Comparison of ENCODE assay signal across 29 mouse cellular contexts in the genomic region with DNA sequence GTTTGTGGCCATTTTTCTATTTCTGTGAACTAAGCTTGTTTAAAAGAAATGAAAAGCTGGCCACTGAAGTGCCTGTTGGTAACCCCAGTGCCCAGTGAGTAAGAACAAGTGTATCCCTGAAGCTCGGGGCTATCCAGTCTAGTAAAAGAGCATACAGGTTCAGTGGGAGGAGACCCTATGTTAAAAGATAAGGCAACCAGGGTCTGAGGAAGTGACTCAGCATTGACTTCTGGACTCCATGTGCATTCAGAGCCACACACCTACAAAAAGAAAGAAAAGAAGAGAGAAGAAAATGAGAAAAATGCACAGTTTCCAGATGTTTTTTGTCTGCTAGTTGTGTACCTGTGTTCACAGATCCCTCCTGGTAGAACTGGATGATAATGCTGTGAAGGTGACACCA. TPM values are rescaled to one million over a fixed set of nuclear protein-coding genes. Genes with fewer than 3 reads are reported as not detected.
DNase-seq lines count a peak whose midpoint lies in the region; ATAC-seq and TF ChIP-seq lines count a peak whose summit lies in the region.
"Had no signal": no experiment of that assay in that cellular context is flagged by ENCODE, and none has a peak within 500 bp of the region (broad histone marks: within the 10 kb centered on the region; RNA-seq: fewer than 3 reads in every experiment).

No protein-coding gene starts in this region.

- 10% methylated on average over 1 of the region's 1 CpGs for WGBS in liver, embryonic 12.5 days (ENCODE audit: insufficient replicate concordance)
- 49% methylated on average over 1 of the region's 1 CpGs for WGBS in liver, postnatal 0 days (ENCODE audit: insufficient replicate concordance)
- WGBS in liver, embryonic 13.5 days (ENCODE audit: insufficient replicate concordance): 16% methylated on average over 1 of the region's 1 CpGs
- 87% methylated on average over 1 of the region's 1 CpGs for WGBS in midbrain, embryonic 15.5 days

- no peaks in the 10 kb centered on the region for H3K27me3 ChIP-seq in liver, embryonic 12.5 days (replicated peaks)
- no peaks in the 10 kb centered on the region for H3K27me3 ChIP-seq in liver, postnatal 0 days (ENCODE audit: insufficient read depth, low read length)
- no peaks in the 10 kb centered on the region for H3K27me3 ChIP-seq in MEL (ENCODE audit: control insufficient read depth in 1 of 2, insufficient read depth in 2 of 2, low read length in 2 of 2)
- H3K27me3 ChIP-seq in liver, embryonic 13.5 days: no peaks in the 10 kb centered on the region
- no peaks in the 10 kb centered on the region for H3K27me3 ChIP-seq in midbrain, embryonic 15.5 days (replicated peaks)
- H3K27me3 ChIP-seq: embryonic facial prominence, embryonic 13.5 days; forebrain, embryonic 13.5 days; hindbrain, embryonic 13.5 days; intestine, embryonic 15.5 days had no signal

- H3K9ac ChIP-seq in liver, embryonic 12.5 days: no peak overlapping the region
- H3K9ac ChIP-seq in liver, postnatal 0 days (replicated peaks): no peak overlapping the region
- no peak overlapping the region for H3K9ac ChIP-seq in MEL (ENCODE audit: control insufficient read depth, low read depth, low read length, poor library complexity, severe bottlenecking)
- H3K9ac ChIP-seq in liver, embryonic 13.5 days: no peak overlapping the region
- H3K9ac ChIP-seq in midbrain, embryonic 15.5 days: no peak overlapping the region
- H3K9ac ChIP-seq: embryonic facial prominence, embryonic 13.5 days; forebrain, embryonic 13.5 days; hindbrain, embryonic 13.5 days; intestine, embryonic 15.5 days had no signal

- no peak overlapping the region for H3K4me3 ChIP-seq in liver, embryonic 12.5 days
- no peak overlapping the region for H3K4me3 ChIP-seq in liver, postnatal 0 days (ENCODE audit: low read depth, low read length)
- no peak overlapping the region for H3K4me3 ChIP-seq in MEL (ENCODE audit: control insufficient read depth in 1 of 2, insufficient read depth in 1 of 2, low read depth in 2 of 2, low read length in 2 of 2)
- H3K4me3 ChIP-seq in liver, embryonic 13.5 days (replicated peaks): no peak overlapping the region
- H3K4me3 ChIP-seq in midbrain, embryonic 15.5 days: no peak overlapping the region
- H3K4me3 ChIP-seq: embryonic facial prominence, embryonic 10.5 days; embryonic facial prominence, embryonic 13.5 days; forebrain, embryonic 10.5 days; forebrain, embryonic 13.5 days; heart, adult 2 months; heart, embryonic 10.5 days; hindbrain, embryonic 10.5 days; hindbrain, embryonic 13.5 days; intestine, embryonic 15.5 days had no signal

- H3K4me1 ChIP-seq in liver, embryonic 12.5 days: peaks cover 9% of the 10 kb centered on the region
- no peaks in the 10 kb centered on the region for H3K4me1 ChIP-seq in liver, postnatal 0 days (ENCODE audit: insufficient read depth)
- H3K4me1 ChIP-seq in MEL (ENCODE audit: control insufficient read depth in 1 of 2, insufficient read depth in 2 of 2, low read length in 2 of 2): peaks cover 3 to 7% of the 10 kb centered on the region in 2 experiments
- peaks cover 5% of the 10 kb centered on the region for H3K4me1 ChIP-seq in liver, embryonic 13.5 days (replicated peaks)
- H3K4me1 ChIP-seq in midbrain, embryonic 15.5 days: no peaks in the 10 kb centered on the region
- H3K4me1 ChIP-seq: embryonic facial prominence, embryonic 10.5 days; embryonic facial prominence, embryonic 13.5 days; forebrain, embryonic 10.5 days; forebrain, embryonic 13.5 days; heart, embryonic 10.5 days; hindbrain, embryonic 10.5 days; hindbrain, embryonic 13.5 days; intestine, embryonic 15.5 days had no signal

- no peak for TF ChIP-seq CTCF in liver, postnatal 0 days (IDR thresholded peaks at IDR 0.05; ENCODE audit: low read depth)
- TF ChIP-seq CTCF in MEL (IDR thresholded peaks at IDR 0.05 in 2 of 3, conservative IDR thresholded peaks at IDR 0.05 in 1 of 3; ENCODE audit: control insufficient read depth in 1 of 3, insufficient read depth in 1 of 3, low read depth in 2 of 3, low read length in 3 of 3, poor library complexity in 1 of 3, severe bottlenecking in 1 of 3): no peak

- no peak for TF ChIP-seq POLR2A in MEL (IDR thresholded peaks at IDR 0.05; ENCODE audit: control insufficient read depth in 1 of 2, insufficient read depth in 1 of 2, low read depth in 1 of 2, low read length in 2 of 2, poor library complexity in 1 of 2)

- H3K4me2 ChIP-seq in liver, embryonic 12.5 days: no peak overlapping the region
- no peak overlapping the region for H3K4me2 ChIP-seq in liver, postnatal 0 days (ENCODE audit: low read depth, low read length)
- H3K4me2 ChIP-seq in liver, embryonic 13.5 days: no peak overlapping the region
- no peak overlapping the region for H3K4me2 ChIP-seq in midbrain, embryonic 15.5 days
- H3K4me2 ChIP-seq: embryonic facial prominence, embryonic 13.5 days; forebrain, embryonic 13.5 days; hindbrain, embryonic 13.5 days; intestine, embryonic 15.5 days had no signal

- H3K79me2 ChIP-seq in MEL (ENCODE audit: control insufficient read depth, insufficient read depth, low read length, poor library complexity): no peaks in the 10 kb centered on the region

- peaks cover 58% of the 10 kb centered on the region for H3K36me3 ChIP-seq in liver, embryonic 12.5 days
- H3K36me3 ChIP-seq in liver, postnatal 0 days (replicated peaks; ENCODE audit: insufficient read depth, low read length): peaks cover 31% of the 10 kb centered on the region
- peaks cover 16 to 25% of the 10 kb centered on the region in 2 experiments for H3K36me3 ChIP-seq in MEL (ENCODE audit: control insufficient read depth in 1 of 2, insufficient read depth in 2 of 2, low read length in 2 of 2)
- peaks cover 36% of the 10 kb centered on the region for H3K36me3 ChIP-seq in liver, embryonic 13.5 days
- peaks cover 29% of the 10 kb centered on the region for H3K36me3 ChIP-seq in midbrain, embryonic 15.5 days (replicated peaks)
- H3K36me3 ChIP-seq: intestine, embryonic 15.5 days had no signal

- TF ChIP-seq EP300 in liver, postnatal 0 days (IDR thresholded peaks at IDR 0.05; ENCODE audit: low read depth): no peak
- peak; percentile 50 to 69; a peak in 3 of 4 replicates for TF ChIP-seq EP300 in MEL (IDR thresholded peaks at IDR 0.05; ENCODE audit: low read depth in 1 of 2, low read length in 2 of 2)

- H3K27ac ChIP-seq in liver, embryonic 12.5 days: no peak overlapping the region
- no peak overlapping the region for H3K27ac ChIP-seq in liver, postnatal 0 days (ENCODE audit: low read depth)
- peak overlapping the region; percentile 63 for H3K27ac ChIP-seq in MEL (ENCODE audit: control insufficient read depth, low read depth, low read length)
- H3K27ac ChIP-seq in liver, embryonic 13.5 days: no peak overlapping the region
- H3K27ac ChIP-seq in midbrain, embryonic 15.5 days: no peak overlapping the region
- H3K27ac ChIP-seq: embryonic facial prominence, embryonic 10.5 days; embryonic facial prominence, embryonic 13.5 days; forebrain, embryonic 10.5 days; forebrain, embryonic 13.5 days; heart, adult 2 months; heart, embryonic 10.5 days; hindbrain, embryonic 10.5 days; hindbrain, embryonic 13.5 days; intestine, embryonic 15.5 days had no signal

- ATAC-seq in liver, embryonic 12.5 days: peak; percentile 73
- no peak for ATAC-seq in liver, postnatal 0 days
- peak; percentile 76 for ATAC-seq in liver, embryonic 13.5 days (ENCODE audit: low read depth)
- ATAC-seq in midbrain, embryonic 15.5 days (replicated peaks): no peak
- ATAC-seq: activated CD4-positive, CD25-positive, alpha-beta regulatory T cell, adult 4 months; forebrain, embryonic 13.5 days; forebrain, embryonic 16.5 days; hindbrain, embryonic 16.5 days; intestine, embryonic 15.5 days had no signal

- no peak for DNase-seq in liver, postnatal 0 days
- DNase-seq in MEL (ENCODE audit: low read depth, low spot score): peak; percentile 69
- DNase-seq in liver, embryonic 13.5 days: no peak
- DNase-seq in cerebellum, postnatal 4 days (ENCODE audit: low spot score in 2 of 2): no peak
- DNase-seq: adrenal gland, postnatal 10 days; adrenal gland, postnatal 36 days; cerebellum, adult 11 months; cerebellum, adult 2 months; cerebellum, adult 9-11 months; cerebellum, postnatal 25 days; embryo, embryonic 11 days; gastrocnemius, postnatal 10 days; gastrocnemius, postnatal 36 days; heart, adult 2 months; heart, postnatal 36 days had no signal

- H3K9me3 ChIP-seq in liver, embryonic 12.5 days (replicated peaks): peaks cover 4% of the 10 kb centered on the region; the same call in 1 of the 2 replicates
- no peaks in the 10 kb centered on the region; the same call in 1 of the 2 replicates for H3K9me3 ChIP-seq in liver, postnatal 0 days (ENCODE audit: low read length)
- H3K9me3 ChIP-seq in MEL (replicated peaks; ENCODE audit: insufficient read depth, low read length): no peaks in the 10 kb centered on the region
- no peaks in the 10 kb centered on the region for H3K9me3 ChIP-seq in liver, embryonic 13.5 days (replicated peaks)
- H3K9me3 ChIP-seq in midbrain, embryonic 15.5 days: no peaks in the 10 kb centered on the region
- H3K9me3 ChIP-seq: heart, embryonic 10.5 days; intestine, embryonic 15.5 days had no signal

- no peak for TF ChIP-seq RAD21 in MEL (IDR thresholded peaks at IDR 0.05; ENCODE audit: low read depth, low read length)

RNA-seq across cellular contexts. Expression of a gene that starts 10.9 kb away (rescaled TPM):
- 0.05 TPM in 1 of 2 replicates, not detected in the other for polyA plus RNA-seq in liver, embryonic 12.5 days (2016; fragmentation: Nextera tagmentation; extraction: Ambion mirVana)
- not detected in 2 replicates for polyA plus RNA-seq in liver, postnatal 0 days (2015; fragmentation: Nextera tagmentation; extraction: Ambion mirVana)
- total RNA-seq in MEL (2012; rRNA removed): 0.04 TPM in 1 of 2 replicates, not detected in the other
- polyA plus RNA-seq in MEL (2012; ENCODE audit: insufficient read depth in 1 of 2, insufficient read length in 2 of 2, low read depth in 1 of 2, low replicate concordance in 2 of 2, missing spikeins in 1 of 2): under 1 TPM in 1 of 2 experiments, not detected in 1; 0.11 TPM
- polyA plus RNA-seq in liver, embryonic 13.5 days (2015; fragmentation: Nextera tagmentation; extraction: Ambion mirVana): not detected in 2 replicates
- polyA plus RNA-seq in midbrain, embryonic 15.5 days (2015; fragmentation: Nextera tagmentation; extraction: Ambion mirVana): 0.14 and 0.26 TPM in 2 replicates
- total RNA-seq: adrenal gland, postnatal 10 days; gastrocnemius, adult 18-20 months; gastrocnemius, postnatal 10 days; heart, postnatal 36 days had no signal
- polyA plus RNA-seq: intestine, embryonic 15.5 days had no signal

RNA-seq across cellular contexts. Expression of a gene that starts 31.1 kb away (rescaled TPM):
- polyA plus RNA-seq in liver, embryonic 12.5 days (2016; fragmentation: Nextera tagmentation; extraction: Ambion mirVana): 31.8 and 33.3 TPM in 2 replicates
- 10.5 and 12.7 TPM in 2 replicates for polyA plus RNA-seq in liver, postnatal 0 days (2015; fragmentation: Nextera tagmentation; extraction: Ambion mirVana)
- total RNA-seq in MEL (2012; rRNA removed): 20.6 and 25.6 TPM in 2 replicates
- 100 to 1,000 TPM in 1 of 2 experiments, 10 to 100 TPM in 1; 28.0 to 125 TPM for polyA plus RNA-seq in MEL (2012; ENCODE audit: insufficient read depth in 1 of 2, insufficient read length in 2 of 2, low read depth in 1 of 2, low replicate concordance in 2 of 2, missing spikeins in 1 of 2)
- 22.9 and 30.5 TPM in 2 replicates for polyA plus RNA-seq in liver, embryonic 13.5 days (2015; fragmentation: Nextera tagmentation; extraction: Ambion mirVana)
- 54.0 and 58.3 TPM in 2 replicates for polyA plus RNA-seq in midbrain, embryonic 15.5 days (2015; fragmentation: Nextera tagmentation; extraction: Ambion mirVana)

RNA-seq across cellular contexts. Expression of a gene that starts 31.4 kb away (rescaled TPM):
- polyA plus RNA-seq in liver, embryonic 12.5 days (2016; fragmentation: Nextera tagmentation; extraction: Ambion mirVana): 9.8 and 10.0 TPM in 2 replicates
- polyA plus RNA-seq in liver, postnatal 0 days (2015; fragmentation: Nextera tagmentation; extraction: Ambion mirVana): 2.6 and 2.9 TPM in 2 replicates
- 16.5 and 19.5 TPM in 2 replicates for total RNA-seq in MEL (2012; rRNA removed)
- 10 to 100 TPM in 1 of 2 experiments, not detected in 1; 14.5 TPM for polyA plus RNA-seq in MEL (2012; ENCODE audit: insufficient read depth in 1 of 2, insufficient read length in 2 of 2, low read depth in 1 of 2, low replicate concordance in 2 of 2, missing spikeins in 1 of 2)
- 3.9 and 5.1 TPM in 2 replicates for polyA plus RNA-seq in liver, embryonic 13.5 days (2015; fragmentation: Nextera tagmentation; extraction: Ambion mirVana)
- polyA plus RNA-seq in midbrain, embryonic 15.5 days (2015; fragmentation: Nextera tagmentation; extraction: Ambion mirVana): 19.7 and 21.2 TPM in 2 replicates

RNA-seq across cellular contexts. Expression of a gene that starts 59.6 kb away (rescaled TPM):
- 6.8 and 7.6 TPM in 2 replicates for polyA plus RNA-seq in liver, embryonic 12.5 days (2016; fragmentation: Nextera tagmentation; extraction: Ambion mirVana)
- polyA plus RNA-seq in liver, postnatal 0 days (2015; fragmentation: Nextera tagmentation; extraction: Ambion mirVana): 3.2 and 3.3 TPM in 2 replicates
- total RNA-seq in MEL (2012; rRNA removed): 5.4 and 5.5 TPM in 2 replicates
- polyA plus RNA-seq in MEL (2012; ENCODE audit: insufficient read depth in 1 of 2, insufficient read length in 2 of 2, low read depth in 1 of 2, low replicate concordance in 2 of 2, missing spikeins in 1 of 2): 1 to 10 TPM in 1 of 2 experiments, not detected in 1; 4.2 TPM
- 7.1 and 8.3 TPM in 2 replicates for polyA plus RNA-seq in liver, embryonic 13.5 days (2015; fragmentation: Nextera tagmentation; extraction: Ambion mirVana)
- 5.9 and 6.3 TPM in 2 replicates for polyA plus RNA-seq in midbrain, embryonic 15.5 days (2015; fragmentation: Nextera tagmentation; extraction: Ambion mirVana)

Comparison
In these comparisons a context has a peak if more than half of its experiments do, and no peak if none do; other contexts are left out.
1. ATAC-seq: peak in liver, embryonic 12.5 days (single experiment) and liver, embryonic 13.5 days (single experiment); none in liver, postnatal 0 days (single experiment) and midbrain, embryonic 15.5 days (single experiment).